Mouse (Mus musculus) neutrophil, adult 5-6 weeks (primary cell): ENCODE results near the gene Myog. TPM values are rescaled to one million over a fixed set of nuclear protein-coding genes. Genes with fewer than 3 reads are reported as not detected.

Experiments used
- ATAC-seq: fragments of 151-379, 151-347 bp; 2 replicates; pipeline ENCODE4 v1.8.0; 2017; ENCODE audit warnings: mild to moderate bottlenecking, moderate TSS enrichment; ENCODE audit not compliant: insufficient number of reproducible peaks, poor library complexity, low FRiP score, severe bottlenecking; ENCODE audit errors: extremely low read depth
- total RNA-seq: library from RNA; stranded (forward); fragments of 200-1000 nt; gene quantifications from 2 replicates; pipeline ENCODE4 v1.2.3, GENCODE M21; 2017

Gene Myog
- total RNA-seq, 1 experiment from 2014 or later = not detected

- ATAC-seq = no peak
These were observed 22.0 kb downstream of the Myog start for GRCm38 (mm10) chr1:134311760-134312159.

DNA sequence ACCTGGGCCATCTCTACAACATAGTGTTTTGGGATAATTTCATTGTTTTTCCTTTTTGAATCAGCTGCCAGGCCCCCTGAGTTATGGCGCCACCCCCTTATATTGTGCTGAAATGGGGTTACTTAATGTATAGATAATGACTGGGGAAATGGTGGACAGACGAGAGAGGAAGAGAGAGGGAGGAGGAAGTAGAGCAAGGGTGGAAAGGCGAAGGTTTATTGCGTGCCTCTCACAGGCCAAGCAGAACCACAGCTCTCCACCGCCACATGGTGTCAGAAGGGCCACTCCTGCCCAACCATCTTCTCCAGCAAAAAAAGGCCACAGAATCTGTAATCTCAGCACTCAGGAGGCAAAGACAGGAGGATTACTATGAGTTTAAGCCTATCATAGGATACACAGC lies 25.4 kb downstream of the Myog start:
- no peak for ATAC-seq

DNA sequence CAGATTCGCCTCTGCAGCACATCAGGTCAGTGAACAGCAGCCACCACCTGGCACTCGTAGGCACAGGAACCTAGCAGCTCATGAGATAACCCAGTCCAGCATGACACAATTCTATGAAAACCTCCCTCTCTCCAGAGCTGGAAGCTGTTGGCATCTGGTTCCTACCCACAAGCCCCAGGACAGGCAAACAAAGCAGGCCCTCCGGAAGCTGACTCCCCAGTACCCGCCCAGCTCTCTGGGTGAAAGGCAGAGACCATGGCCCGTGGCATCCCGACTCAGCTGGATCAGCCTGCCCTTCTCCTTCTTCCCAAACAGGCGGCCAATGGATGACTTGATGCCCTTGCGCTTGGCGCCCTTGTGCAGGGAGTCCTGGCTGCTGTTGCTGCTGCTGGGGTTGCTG lies 26.6 kb downstream of the Myog start:
- no peak for ATAC-seq

GRCm38 (mm10) chr1:134318261-134318660 lies 28.5 kb downstream of the Myog start:
- ATAC-seq = no peak

DNA sequence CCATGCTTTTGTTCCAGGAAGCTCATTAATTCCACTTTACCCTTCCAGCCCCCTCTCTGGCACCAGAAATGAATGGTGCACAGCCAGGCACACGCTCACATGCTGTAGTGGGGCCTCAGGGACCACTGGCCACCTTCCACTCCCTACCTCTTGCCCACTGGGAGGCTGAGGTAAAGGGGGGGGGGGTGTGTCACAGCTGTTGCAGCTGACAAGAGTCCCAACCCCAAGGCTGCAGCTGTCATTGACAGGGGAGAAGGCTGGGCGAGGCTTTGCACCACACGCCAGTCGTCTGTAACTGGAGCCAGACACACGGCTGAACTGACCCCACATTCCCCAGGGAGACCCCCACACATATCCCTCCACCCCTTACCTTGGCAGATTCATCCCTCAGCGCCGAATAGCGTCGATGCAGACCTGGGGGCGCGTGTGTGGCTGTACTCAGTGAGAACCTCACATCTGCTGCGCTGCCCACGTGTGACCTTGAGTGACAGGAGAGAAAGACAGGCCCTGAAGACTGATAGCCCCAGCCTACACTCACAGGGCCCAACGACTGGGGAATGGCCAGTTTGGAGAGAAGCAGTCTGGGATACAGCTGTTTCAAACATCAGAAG lies 31.0 kb downstream of the Myog start:
- ATAC-seq = no peak

DNA sequence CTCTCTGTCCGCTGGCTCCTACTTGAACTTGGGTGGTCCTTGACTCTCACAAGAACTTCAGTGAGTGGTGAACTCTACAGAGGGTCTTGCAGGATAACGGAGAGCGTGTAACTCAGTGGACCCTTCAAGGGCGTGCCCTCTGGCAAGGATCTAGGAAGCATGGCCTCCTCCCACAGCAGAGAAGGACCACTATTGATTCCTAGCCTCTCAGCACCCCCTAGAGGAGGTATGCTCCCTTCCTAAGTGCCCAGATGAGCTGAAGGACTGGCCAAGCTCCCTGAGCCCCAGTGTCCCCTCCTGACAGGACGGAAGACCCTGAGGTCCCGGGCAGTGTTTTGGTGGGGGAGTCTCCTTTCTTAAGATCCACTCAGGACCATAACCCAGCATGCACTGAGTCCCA lies 32.8 kb downstream of the Myog start:
- ATAC-seq = no peak

DNA sequence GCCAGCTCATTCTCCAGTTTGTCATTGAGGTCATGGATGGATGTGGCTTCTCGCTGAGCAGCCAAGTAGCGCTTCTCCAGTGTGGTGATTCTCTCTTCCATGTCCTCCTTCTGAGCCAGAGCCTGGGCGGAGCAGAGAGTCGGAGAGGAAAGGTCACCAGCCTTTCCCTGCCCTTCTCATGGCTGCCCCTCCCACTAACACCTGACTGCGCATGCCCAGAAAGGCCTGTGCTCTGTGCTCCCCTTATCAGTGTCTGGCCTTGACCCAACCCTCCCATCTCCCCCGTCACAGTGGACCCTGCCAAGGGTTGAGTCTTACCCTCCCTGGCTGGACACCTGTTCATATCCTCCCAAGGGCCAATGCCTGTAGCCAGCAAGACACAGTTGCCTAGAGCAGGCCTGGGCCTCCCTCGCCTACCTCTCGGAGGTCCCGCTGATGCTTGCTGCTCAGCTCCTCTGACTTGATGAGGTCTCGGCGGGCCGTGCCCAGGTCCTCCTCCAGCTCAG lies 37.1 kb downstream of the Myog start:
- ATAC-seq = no peak

GRCm38 (mm10) chr1:134331879-134332635 lies 42.3 kb downstream of the Myog start:
- peak; percentile 35; the same call in 1 of the 2 replicates for ATAC-seq

DNA sequence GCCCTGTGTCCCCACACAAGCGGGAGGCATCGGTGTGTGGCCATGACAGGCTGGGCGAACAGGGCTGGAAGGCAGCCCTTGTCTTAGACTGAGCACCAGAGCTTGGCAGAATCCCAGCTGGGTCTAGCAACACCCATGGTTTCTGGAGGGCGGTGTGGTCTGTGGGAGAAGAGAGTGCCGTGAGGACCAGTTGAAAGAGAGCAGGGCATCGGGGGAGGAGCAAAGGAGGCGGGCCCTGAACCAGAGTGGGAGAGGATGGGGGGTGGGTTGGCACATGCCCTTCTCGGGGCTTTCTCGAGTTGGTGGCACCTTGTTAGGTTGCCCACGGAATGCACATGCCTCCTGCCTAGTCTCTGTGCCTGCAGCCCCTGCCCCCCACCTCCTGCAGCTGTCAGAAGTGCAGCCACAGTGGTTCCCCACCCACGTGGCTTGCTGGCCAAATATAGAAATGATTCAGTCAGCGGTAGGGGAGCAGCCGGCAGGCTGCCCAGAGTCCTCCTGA lies 43.0 kb downstream of the Myog start, which contains the start of gene Ppfia4:
Gene Ppfia4 (minus strand): TSS at position 159 of the 502 bp plus-strand sequence.
- no peak for ATAC-seq

DNA sequence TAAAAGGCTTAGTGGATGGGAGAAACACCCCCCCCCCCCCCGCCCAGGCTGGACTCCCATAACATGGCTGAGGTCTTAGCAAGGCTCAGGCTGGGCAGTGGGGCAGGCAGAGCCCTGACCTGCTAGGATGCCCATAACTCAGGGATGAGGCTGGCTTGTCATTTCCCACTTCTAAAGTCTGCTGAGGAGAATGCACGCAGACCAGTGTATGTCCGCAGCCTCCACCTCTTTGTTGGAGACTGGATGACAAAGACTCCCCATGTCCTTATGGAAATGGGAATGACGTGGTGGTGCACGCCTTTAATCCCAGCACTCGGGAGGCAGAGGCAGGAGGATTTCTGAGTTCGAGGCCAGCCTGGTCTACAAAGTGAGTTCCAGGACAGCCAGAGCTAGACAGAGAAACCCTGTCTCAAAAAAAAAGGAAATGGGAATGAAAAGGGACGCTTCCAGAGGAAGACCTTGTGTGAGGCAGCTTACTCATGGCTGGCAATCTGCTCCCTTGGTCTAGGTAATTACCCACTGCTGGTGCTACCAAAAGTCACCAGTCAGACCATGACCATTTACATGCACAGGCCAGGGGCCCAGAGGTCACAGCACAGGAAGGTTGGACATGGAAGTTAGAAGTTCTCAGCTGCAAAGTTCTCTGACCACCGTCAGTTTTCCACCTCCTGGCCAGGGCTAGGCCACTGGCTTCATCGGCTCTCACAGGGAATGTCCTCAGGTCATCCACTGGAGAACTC lies 43.8 kb downstream of the Myog start:
- ATAC-seq = no peak

DNA sequence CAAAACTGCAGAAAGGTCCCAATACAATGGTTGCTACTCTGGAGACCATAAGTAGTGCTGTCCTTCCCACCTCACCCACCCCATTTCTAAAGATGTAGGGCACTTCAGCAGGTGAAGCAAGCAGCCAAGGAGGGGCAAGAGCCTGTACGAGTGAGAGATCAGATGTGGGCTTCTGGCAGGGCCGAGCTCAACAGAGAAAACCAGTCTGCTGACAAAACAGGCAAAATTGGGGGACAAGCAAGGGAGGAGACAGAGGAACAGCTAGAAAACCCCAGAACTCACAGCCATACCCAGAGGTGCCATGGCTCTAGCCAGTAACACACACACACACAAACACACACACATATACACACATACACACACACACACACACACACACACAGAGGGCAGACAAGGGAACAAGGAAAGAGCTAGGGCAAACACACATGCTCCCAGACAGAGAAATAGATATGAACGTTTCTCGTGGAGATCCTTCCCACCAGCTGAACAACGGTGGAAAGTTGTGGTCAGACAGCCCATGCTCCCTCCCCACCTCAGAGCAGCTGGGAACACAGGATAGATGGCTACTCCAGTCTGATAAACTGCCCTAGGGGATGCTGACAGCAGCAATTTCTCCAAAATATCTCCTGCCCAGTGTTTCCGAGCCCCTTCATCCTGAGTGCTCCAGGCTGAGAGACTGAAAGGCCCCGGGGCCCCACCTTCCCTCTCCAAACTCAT lies 44.5 kb downstream of the Myog start:
- no peak for ATAC-seq

- no peak for ATAC-seq
These were observed 45.6 kb downstream of the Myog start for GRCm38 (mm10) chr1:134335211-134335923.

- ATAC-seq = no peak
These were observed 46.4 kb downstream of the Myog start for GRCm38 (mm10) chr1:134335924-134336810.

- no peak for ATAC-seq
These were observed 47.3 kb downstream of the Myog start for GRCm38 (mm10) chr1:134336958-134337710.

DNA sequence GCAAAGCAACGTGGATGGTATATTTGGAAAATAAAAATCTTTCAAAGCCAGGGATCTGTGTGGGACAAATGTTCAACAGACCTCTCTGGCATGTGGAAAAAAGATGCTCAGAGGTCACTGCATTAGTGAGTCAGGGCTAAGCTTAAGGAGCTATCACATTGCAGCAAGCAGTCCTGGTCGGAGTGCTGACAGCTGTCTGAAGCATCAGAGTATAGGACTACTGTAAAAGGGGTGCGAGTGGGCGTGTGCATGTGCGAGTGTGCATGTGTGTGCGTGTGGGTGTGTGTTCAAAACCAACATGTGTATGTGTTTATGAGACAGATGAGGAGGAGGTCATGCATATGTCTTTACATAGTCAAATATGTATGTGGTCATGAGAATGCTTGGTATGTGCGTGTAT lies 49.4 kb downstream of the Myog start:
- ATAC-seq = no peak

DNA sequence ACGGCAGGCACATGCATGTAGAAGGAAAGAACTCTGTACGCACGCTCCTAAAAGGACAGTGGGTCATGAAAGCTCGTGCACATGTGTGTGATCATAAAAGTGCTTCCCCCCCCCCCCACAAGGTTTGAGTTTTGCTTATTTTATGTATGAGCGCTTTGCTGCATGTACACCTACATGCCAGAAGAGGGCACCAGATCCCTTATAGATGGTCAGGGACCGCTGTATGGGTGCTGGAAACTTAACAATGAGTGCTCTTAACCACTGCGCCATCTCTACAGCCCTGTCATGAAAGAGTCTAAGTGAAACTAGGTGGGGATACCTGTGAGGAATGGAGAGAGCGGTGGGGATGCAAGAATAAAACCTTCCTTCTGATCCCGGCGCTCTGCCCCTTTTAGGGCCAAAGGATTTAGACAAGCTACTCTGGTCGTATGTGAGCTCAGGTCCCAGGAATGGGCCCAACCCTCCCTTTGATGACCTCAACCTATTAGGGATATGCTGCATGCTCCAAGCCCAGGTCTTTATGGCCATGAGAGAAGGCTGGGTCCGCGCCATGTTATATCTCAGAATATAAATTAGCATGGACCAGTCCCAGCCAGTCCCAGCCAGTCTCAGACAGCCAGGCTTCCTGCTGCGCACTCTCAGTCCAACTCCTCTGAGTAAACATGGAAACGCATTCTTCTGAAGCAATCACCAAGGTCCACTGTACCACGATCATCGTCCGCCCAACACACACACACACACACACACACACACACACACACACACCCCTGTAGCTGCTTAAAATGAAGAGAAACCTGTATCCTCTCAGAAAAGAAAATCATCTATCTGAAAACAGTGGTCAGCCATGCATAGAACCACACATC lies 50.2 kb downstream of the Myog start:
- no peak for ATAC-seq
